Mouse (Mus musculus): ENCODE results near the gene Plrg1. TPM values are rescaled to one million over a fixed set of nuclear protein-coding genes. Genes with fewer than 3 reads are reported as not detected.

Gene Plrg1
- polyA plus RNA-seq, 1 experiment from 2014 or later: 108 TPM

DNA sequence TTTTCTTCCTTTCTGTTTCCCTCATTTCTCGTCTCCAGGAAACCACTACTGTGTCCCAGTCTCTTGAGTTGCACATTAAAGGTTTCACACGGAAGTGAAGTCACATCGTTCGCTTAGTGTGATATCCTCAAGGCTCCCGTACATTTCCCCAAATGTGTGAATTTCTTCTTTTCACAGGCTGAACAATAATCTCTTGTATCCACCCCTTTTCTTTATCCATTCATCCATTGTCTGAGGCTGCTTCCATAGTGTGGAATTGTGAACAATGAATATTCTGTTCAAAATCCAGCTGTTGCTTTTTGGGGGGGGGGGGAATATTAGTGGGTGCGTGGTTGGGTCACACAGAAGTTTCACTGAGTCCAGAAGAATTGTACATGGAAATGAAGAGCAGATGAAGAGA, 30.3 kb upstream of the Plrg1 start:
- Histone ChIP-seq H3K36me3 (ENCODE audit: insufficient read depth, low read length) (no peaks in the 10 kb centered on the region), H3K27ac (ENCODE audit: low read length) (no peak overlapping the region), H3K27me3 (ENCODE audit: insufficient read depth, low read length) (no peaks in the 10 kb centered on the region), H3K4me2 (replicated peaks; ENCODE audit: low read depth, low read length) (no peak overlapping the region), H3K9me3 (ENCODE audit: low read length) (no peaks in the 10 kb centered on the region), H3K9ac (replicated peaks; ENCODE audit: low read length) (no peak overlapping the region), H3K4me1 (ENCODE audit: insufficient read depth, low read length) (no peaks in the 10 kb centered on the region), H3K4me3 (ENCODE audit: low read length) (no peak overlapping the region)
- no peak for ATAC-seq (ENCODE audit: low FRiP score, low TSS enrichment)
- WGBS: 86% methylated on average over 6 of the region's 6 CpGs

- peak; percentile 74; the same call in 1 of the 2 replicates for ATAC-seq (ENCODE audit: low FRiP score, low TSS enrichment)
- Histone ChIP-seq H3K27me3 (ENCODE audit: insufficient read depth, low read length) (no peaks in the 10 kb centered on the region), H3K4me1 (ENCODE audit: insufficient read depth, low read length) (no peaks in the 10 kb centered on the region), H3K4me3 (ENCODE audit: low read length) (no peak within 1 kb of the TSS), H3K27ac (ENCODE audit: low read length) (no peak within 1 kb of the TSS), H3K4me2 (replicated peaks; ENCODE audit: low read depth, low read length) (no peak within 1 kb of the TSS), H3K36me3 (ENCODE audit: insufficient read depth, low read length) (no peaks in the 10 kb centered on the region), H3K9me3 (ENCODE audit: low read length) (no peaks in the 10 kb centered on the region), H3K9ac (replicated peaks; ENCODE audit: low read length) (no peak within 1 kb of the TSS)
- 74% methylated on average over 9 of the region's 9 CpGs for WGBS
Observed at GRCm38 (mm10) chr3:83025475-83026301, 29.6 kb upstream of the Plrg1 start, which contains the start of gene Fga. TSS of gene Fga (plus strand) at chr3:83026076.

DNA sequence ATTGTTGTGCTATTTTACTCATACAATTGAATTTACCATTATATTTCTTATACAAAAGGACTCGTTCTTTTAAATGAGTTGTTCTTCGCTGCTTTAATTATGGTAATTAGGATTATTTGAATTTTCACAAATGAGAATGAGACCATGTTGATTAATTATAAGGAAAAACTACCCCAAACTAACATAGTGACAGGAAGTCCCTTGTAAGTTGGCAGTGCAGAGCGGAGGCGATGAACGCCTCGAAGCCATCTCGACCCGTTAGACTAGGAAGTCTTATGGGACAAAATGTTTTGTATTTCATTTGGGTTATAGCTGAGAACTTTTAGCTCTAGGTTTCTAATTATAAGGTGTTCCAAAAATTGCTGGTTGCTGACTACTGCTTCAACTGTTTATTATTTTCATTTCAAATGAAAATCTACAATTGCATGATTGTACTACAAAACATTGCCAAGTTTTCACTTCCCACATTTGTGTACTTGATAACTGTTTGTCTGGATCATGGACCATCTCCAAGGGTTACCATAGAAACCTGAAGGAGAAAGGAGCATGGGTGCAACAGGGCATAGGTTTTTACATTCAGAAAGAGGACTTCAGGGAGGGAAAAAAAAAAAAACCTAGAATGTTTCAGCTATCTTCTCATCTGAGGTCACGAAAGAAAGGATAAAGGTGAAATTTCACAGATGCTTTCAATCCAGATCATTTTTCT, 27.6 kb upstream of the Plrg1 start:
- H3K27me3 ChIP-seq (ENCODE audit: insufficient read depth, low read length): no peaks in the 10 kb centered on the region
- H3K27ac ChIP-seq (ENCODE audit: low read length): no peak overlapping the region
- H3K4me2 ChIP-seq (replicated peaks; ENCODE audit: low read depth, low read length): no peak overlapping the region
- no peak for ATAC-seq (ENCODE audit: low FRiP score, low TSS enrichment)
- no peak overlapping the region for H3K4me3 ChIP-seq (ENCODE audit: low read length)
- no peaks in the 10 kb centered on the region for H3K36me3 ChIP-seq (ENCODE audit: insufficient read depth, low read length)
- H3K9me3 ChIP-seq (ENCODE audit: low read length): no peaks in the 10 kb centered on the region
- H3K9ac ChIP-seq (replicated peaks; ENCODE audit: low read length): no peak overlapping the region
- WGBS: 90% methylated on average over 9 of the region's 9 CpGs
- H3K4me1 ChIP-seq (ENCODE audit: insufficient read depth, low read length): no peaks in the 10 kb centered on the region

- Histone ChIP-seq H3K36me3 (ENCODE audit: insufficient read depth, low read length) (no peaks in the 10 kb centered on the region), H3K9ac (replicated peaks; ENCODE audit: low read length) (no peak overlapping the region), H3K4me2 (replicated peaks; ENCODE audit: low read depth, low read length) (no peak overlapping the region), H3K27me3 (ENCODE audit: insufficient read depth, low read length) (no peaks in the 10 kb centered on the region; the same call in 1 of the 2 replicates), H3K9me3 (ENCODE audit: low read length) (no peaks in the 10 kb centered on the region), H3K4me1 (ENCODE audit: insufficient read depth, low read length) (0 out of 2 replicates have a peak, but pooled peaks cover 5% of the 10 kb centered on the region), H3K4me3 (ENCODE audit: low read length) (no peak overlapping the region), H3K27ac (ENCODE audit: low read length) (no peak overlapping the region)
- 86% methylated on average over 4 of the region's 4 CpGs for WGBS
- no peak for ATAC-seq (ENCODE audit: low FRiP score, low TSS enrichment)
Observed at GRCm38 (mm10) chr3:83030331-83030730, 25.0 kb upstream of the Plrg1 start.

- no peak overlapping the region for H3K4me3 ChIP-seq (ENCODE audit: low read length)
- H3K27me3 ChIP-seq (ENCODE audit: insufficient read depth, low read length): no peaks in the 10 kb centered on the region; the same call in 1 of the 2 replicates
- H3K4me2 ChIP-seq (replicated peaks; ENCODE audit: low read depth, low read length): peak overlapping the region; percentile 38
- H3K36me3 ChIP-seq (ENCODE audit: insufficient read depth, low read length): no peaks in the 10 kb centered on the region
- H3K4me1 ChIP-seq (ENCODE audit: insufficient read depth, low read length): 0 out of 2 replicates have a peak, but pooled peaks cover 5% of the 10 kb centered on the region
- H3K27ac ChIP-seq (ENCODE audit: low read length): no peak overlapping the region
- no peaks in the 10 kb centered on the region for H3K9me3 ChIP-seq (ENCODE audit: low read length)
- ATAC-seq (ENCODE audit: low FRiP score, low TSS enrichment): peak; percentile 59; the same call in 1 of the 2 replicates
- H3K9ac ChIP-seq (replicated peaks; ENCODE audit: low read length): no peak overlapping the region
- WGBS: 43% methylated on average over 13 of the region's 13 CpGs
Observed at GRCm38 (mm10) chr3:83032746-83033308, 22.5 kb upstream of the Plrg1 start.

- no peak overlapping the region for H3K9ac ChIP-seq (replicated peaks; ENCODE audit: low read length)
- ATAC-seq (ENCODE audit: low FRiP score, low TSS enrichment): no peak
- no peak overlapping the region for H3K4me3 ChIP-seq (ENCODE audit: low read length)
- H3K4me1 ChIP-seq (ENCODE audit: insufficient read depth, low read length): 0 out of 2 replicates have a peak, but pooled peaks cover 5% of the 10 kb centered on the region
- no peaks in the 10 kb centered on the region for H3K36me3 ChIP-seq (ENCODE audit: insufficient read depth, low read length)
- no peak overlapping the region for H3K27ac ChIP-seq (ENCODE audit: low read length)
- H3K27me3 ChIP-seq (ENCODE audit: insufficient read depth, low read length): no peaks in the 10 kb centered on the region; the same call in 1 of the 2 replicates
- H3K9me3 ChIP-seq (ENCODE audit: low read length): no peaks in the 10 kb centered on the region
- 76% methylated on average over 8 of the region's 8 CpGs for WGBS
- no peak overlapping the region for H3K4me2 ChIP-seq (replicated peaks; ENCODE audit: low read depth, low read length)
Observed at GRCm38 (mm10) chr3:83033801-83034200, 21.5 kb upstream of the Plrg1 start.

GRCm38 (mm10) chr3:83038865-83039264, 16.5 kb upstream of the Plrg1 start:
- WGBS: 71% methylated on average over 2 of the region's 2 CpGs
- Histone ChIP-seq H3K27ac (ENCODE audit: low read length) (no peak overlapping the region), H3K4me3 (ENCODE audit: low read length) (no peak overlapping the region), H3K4me1 (ENCODE audit: insufficient read depth, low read length) (no peaks in the 10 kb centered on the region), H3K27me3 (ENCODE audit: insufficient read depth, low read length) (no peaks in the 10 kb centered on the region; the same call in 1 of the 2 replicates), H3K9ac (replicated peaks; ENCODE audit: low read length) (no peak overlapping the region), H3K9me3 (ENCODE audit: low read length) (no peaks in the 10 kb centered on the region), H3K36me3 (ENCODE audit: insufficient read depth, low read length) (no peaks in the 10 kb centered on the region), H3K4me2 (replicated peaks; ENCODE audit: low read depth, low read length) (no peak overlapping the region)
- no peak for ATAC-seq (ENCODE audit: low FRiP score, low TSS enrichment)

GRCm38 (mm10) chr3:83039666-83040065, 15.7 kb upstream of the Plrg1 start:
- H3K4me2 ChIP-seq (replicated peaks; ENCODE audit: low read depth, low read length): no peak overlapping the region
- no peak overlapping the region for H3K9ac ChIP-seq (replicated peaks; ENCODE audit: low read length)
- no peaks in the 10 kb centered on the region for H3K27me3 ChIP-seq (ENCODE audit: insufficient read depth, low read length)
- WGBS: 71% methylated on average over 4 of the region's 4 CpGs
- no peaks in the 10 kb centered on the region for H3K36me3 ChIP-seq (ENCODE audit: insufficient read depth, low read length)
- H3K9me3 ChIP-seq (ENCODE audit: low read length): no peaks in the 10 kb centered on the region
- no peak for ATAC-seq (ENCODE audit: low FRiP score, low TSS enrichment)
- no peak overlapping the region for H3K27ac ChIP-seq (ENCODE audit: low read length)
- no peak overlapping the region for H3K4me3 ChIP-seq (ENCODE audit: low read length)
- no peaks in the 10 kb centered on the region for H3K4me1 ChIP-seq (ENCODE audit: insufficient read depth, low read length)

- Histone ChIP-seq H3K27ac (ENCODE audit: low read length) (no peak overlapping the region), H3K27me3 (ENCODE audit: insufficient read depth, low read length) (no peaks in the 10 kb centered on the region), H3K9ac (replicated peaks; ENCODE audit: low read length) (no peak overlapping the region), H3K36me3 (ENCODE audit: insufficient read depth, low read length) (no peaks in the 10 kb centered on the region), H3K4me1 (ENCODE audit: insufficient read depth, low read length) (no peaks in the 10 kb centered on the region), H3K9me3 (ENCODE audit: low read length) (no peaks in the 10 kb centered on the region), H3K4me3 (ENCODE audit: low read length) (no peak overlapping the region), H3K4me2 (replicated peaks; ENCODE audit: low read depth, low read length) (no peak overlapping the region)
- 89% methylated on average over 5 of the region's 5 CpGs for WGBS
- no peak for ATAC-seq (ENCODE audit: low FRiP score, low TSS enrichment)
Observed at GRCm38 (mm10) chr3:83042451-83042850, 12.9 kb upstream of the Plrg1 start.
